Mouse (Mus musculus): ENCODE data around the gene Irs2.

Gene Irs2

DNA sequence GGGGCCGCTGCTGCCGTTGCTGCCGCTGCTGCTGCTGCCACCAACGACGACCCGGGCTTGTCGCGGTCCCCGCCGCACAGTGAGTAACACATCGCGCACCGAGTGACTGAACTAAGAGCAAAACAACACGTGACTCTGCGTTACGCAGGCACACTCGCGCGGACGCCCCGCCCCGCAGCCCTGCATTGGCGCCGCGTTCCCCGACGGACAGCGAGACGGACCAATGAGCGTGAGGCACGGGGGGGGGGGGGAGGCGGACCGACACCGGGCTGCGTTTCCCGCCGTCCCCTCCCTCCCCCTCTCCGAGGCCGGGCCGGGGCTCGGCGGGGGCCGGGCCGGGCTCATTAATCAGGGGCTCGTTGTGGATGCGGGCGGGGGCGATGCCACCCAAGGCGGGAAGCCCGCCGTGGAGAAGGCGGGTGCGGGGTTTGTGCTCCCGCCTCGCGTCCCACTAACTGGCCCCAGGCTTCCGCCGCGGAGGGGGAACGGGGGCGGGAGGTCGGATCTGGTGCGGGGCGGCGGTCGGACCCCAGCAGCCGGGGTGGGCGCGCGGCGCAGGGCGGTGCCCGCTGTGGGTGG is 673 bp upstream of the Irs2 start:
- peak; percentile 96 for DNase-seq

DNA sequence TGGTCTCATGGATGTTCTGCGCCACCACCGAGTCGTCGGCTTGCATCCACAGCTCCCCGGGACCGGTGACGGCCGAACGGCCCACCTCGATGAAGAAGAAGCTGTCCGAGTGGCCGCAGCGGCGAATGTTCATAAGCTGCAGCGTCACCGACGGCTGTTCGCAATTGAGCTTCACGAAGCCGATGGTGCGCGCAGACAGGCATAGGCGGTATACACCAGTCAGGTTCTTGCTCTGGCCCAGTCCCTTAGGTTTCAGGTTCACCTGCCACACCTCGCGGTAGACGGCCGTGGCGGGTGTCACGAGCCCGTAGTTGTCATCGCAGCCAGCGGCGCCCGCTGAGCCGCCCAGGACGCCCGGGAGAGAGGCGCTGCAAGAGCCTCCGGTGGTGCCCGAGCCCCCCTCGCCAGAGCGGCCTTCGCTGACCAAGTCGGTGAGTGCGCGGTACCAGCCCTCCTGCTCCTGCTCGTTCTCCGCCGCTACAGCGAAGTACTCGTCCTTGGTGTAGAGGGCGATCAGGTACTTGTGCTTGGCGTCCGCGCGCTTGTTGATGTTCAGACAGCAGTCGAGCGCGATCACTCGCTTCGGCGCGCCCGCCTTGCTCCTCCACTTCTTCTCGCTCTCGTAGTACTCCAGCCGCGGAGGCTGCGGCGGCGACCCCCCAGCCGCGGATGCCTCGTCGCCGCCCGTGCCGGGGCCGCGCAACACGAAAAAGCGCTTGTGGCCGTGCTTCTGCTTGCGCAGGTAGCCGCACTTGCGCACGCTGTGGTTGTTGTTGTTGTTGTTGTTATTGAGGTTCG is 478 bp downstream of the Irs2 start:
- DNase-seq, result peak; percentile 50 to 60

DNA sequence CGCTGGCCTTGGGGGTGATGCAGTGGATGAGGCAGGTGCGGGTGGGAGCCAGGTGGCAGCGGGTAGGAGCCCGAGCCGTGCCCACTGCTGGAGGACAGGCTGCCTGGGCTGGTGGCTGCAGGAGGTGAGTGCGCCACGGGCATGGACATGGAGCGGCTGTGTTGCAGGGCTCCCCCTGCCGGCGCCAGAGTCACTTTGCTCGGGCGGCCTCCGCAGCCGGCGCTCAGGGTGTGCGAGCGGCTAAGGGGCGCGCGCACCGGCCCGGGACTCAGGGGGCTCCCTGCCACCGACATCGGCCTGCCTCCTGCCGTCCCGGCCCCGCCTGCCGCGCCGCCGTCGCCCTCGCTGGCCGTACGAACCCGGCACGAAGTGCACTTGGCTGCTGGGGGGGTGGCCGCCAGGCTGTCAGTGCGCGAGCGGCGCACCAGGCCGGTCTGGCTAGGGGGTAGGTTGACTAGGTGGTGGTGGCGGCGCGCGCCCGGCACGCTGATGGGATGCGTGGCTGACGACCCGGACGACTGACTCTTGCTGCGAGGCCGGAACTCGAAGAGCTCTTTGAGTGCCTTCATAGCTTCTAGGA is 1.2 kb downstream of the Irs2 start:
- peak; percentile 83 to 89 for DNase-seq

DNA sequence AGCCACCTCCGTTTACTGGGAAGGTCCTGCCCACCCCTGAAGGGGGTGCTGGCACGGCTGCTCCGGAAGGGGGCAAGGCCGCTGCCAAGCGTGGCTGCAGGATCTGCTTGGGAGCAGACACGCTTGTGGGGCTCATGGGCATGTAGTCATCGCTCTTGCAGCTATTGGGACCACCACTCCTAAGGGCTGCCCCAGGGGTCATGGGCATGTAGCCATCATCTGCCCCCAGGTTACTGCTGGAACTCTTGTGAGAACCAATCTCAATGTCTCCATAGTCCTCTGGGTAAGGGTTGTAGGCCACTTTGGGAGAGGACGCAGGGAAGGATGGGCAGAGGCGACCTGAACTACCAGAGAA is 2.0 kb downstream of the Irs2 start:
- DNase-seq, result peak in 1 of 2 experiments; percentile 30

DNA sequence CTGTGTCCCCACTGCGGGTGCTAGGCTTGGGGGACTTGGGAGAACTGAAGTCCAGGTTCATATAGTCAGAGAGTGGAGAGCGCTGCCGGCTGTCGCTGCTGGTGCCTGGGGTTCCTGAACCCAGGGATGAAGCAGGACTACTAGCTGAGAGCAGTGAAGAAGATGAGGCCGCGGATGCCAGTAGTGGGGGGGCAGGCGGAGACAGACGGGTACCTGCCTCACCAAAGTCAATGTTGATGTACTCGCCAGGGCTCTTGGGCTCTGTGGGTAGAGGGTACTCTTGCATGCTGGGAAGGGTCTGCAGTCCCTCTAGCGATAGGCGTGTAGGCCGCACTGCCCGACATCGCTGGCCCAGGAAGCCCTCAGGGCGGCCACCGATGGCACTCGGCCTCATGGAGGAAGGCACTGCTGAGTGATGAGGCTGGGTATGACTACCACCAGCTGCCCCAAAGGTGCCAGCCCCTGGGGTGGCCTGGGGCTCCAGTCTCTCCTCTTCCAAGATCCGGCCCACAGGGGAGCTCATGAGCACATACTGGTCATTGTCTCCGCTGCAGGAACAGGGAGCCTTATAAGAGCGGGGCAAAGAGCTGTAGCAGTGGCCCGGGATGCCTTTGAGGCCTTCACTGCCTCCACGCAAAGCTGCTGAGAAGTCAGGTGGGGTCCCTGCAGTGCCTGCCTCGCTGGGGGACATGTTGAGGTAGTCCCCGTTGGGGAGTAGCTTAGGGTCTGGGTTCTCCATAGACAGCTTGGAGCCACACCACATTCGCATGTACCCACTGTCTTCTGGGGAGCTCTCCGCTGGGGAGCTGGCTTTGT is 2.6 kb downstream of the Irs2 start:
- DNase-seq, result no peak

DNA sequence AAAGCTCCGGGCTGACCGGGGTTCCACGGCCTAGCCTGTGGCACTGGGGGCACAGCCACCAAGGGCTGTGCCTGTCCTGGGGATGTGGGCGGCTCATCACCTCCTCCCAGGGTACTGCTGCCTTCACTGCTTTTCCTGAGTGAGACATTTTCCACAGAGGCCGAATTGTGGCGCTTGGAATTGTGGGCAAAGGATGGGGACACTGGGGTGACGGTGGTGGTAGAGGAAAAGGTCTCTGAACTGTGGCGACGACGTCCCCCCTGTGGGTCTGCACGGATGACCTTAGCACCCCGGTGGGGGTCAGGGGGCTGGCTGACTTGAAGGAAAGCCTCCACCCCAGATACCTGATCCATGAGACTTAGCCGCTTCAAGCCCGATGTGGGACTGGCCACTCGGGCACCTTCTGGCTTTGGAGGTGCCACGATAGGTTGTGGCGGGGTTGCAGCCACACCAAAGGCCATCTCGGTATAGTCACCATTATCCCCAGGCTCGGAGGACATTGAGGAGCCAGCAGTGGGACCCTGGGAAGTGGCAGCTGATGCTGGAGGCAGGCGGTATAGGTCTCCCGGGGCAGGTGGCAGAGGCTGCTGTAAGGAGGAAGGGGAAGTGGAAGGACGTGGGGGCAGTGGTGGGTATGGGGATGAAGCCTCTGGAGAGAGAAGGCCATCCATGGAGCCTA is 3.3 kb downstream of the Irs2 start:
- no peak for DNase-seq

DNA sequence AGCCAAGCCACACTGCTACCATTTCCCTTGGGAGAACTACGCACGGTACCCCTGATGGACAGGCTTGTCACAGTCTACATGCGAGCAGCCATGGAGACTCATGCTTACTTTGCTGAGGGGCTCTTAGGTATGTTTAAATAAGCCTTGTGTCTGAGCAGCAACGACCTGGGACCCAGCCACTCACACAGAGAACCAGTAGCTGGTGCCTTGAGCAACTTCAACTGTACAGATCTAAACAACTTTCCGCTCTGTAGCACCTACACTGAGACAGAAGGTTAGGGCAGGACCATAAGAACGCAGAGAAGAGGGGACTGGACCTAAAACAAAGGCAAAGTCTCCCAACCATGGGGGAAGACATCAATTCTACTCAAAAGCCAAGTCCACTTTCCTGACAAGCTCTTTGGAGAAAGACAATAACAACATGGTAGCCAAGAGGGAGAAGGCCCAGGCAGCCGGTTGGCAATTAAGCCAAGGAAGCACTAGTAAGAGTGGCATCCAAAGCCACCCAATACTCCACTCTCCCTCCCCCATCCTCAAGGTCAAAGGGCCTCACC is 4.3 kb downstream of the Irs2 start:
- no peak for DNase-seq

DNA sequence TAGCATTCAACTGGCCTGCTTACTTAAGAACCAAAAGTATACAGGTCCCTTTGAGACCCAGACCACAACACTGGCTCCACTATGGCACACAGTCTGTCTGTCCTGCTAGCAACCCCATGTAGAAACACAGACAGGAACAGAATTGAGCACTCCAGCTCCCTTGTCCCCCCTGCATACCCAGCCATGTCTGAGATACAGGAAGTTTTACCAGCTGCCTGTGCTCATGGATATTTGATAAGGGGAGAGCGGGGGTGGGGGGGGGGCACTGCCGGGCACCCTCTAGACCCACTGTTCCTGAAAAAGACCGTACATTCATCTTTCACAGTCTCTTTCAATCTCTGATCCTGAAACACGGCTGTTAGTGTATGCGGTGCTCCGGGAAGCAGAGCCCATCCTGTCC is 5.0 kb downstream of the Irs2 start:
- no peak for DNase-seq

DNA sequence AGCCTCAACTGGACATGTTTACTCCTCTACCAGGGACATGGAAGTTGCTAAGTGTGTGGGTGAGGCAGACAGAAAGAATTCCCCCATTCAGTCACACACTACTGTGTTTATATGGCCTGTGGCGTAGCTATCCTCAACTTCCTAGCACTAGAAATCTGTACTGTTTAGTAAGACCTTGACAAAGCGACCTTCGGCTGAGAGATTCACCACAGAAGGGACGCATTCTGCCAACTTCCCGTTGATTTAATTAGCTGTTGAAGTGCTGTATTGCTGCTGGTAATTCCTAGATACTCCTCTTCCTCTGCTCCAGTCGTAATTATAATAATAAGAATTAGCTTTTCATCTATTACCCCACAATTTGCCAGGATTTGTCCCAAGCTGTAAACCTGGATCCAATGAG is 5.4 kb downstream of the Irs2 start:
- no peak for DNase-seq

DNA sequence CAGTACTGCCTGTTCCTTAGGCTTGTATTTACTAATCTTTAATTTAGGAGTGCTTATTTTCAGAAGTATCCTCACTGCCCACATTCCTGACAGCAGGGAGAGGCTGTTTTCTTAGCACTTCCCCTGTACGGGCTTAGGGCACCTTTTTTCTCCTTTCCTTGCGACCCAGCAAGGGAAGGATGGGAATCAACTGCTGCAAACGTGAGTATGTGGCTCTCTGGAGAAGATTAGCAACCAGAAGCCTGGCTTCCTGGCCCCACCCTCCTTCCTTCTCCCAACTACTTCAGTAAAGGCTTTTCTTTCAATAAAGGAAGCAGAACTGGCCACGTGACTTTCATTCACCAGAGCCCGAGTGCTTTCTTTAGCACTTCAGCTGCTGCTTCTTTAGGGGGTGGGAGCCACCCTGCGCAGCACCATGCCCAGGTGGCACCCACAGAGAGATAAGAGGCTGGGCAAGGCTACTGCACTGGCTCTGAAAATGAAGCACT is 7.2 kb downstream of the Irs2 start:
- DNase-seq, result no peak

DNA sequence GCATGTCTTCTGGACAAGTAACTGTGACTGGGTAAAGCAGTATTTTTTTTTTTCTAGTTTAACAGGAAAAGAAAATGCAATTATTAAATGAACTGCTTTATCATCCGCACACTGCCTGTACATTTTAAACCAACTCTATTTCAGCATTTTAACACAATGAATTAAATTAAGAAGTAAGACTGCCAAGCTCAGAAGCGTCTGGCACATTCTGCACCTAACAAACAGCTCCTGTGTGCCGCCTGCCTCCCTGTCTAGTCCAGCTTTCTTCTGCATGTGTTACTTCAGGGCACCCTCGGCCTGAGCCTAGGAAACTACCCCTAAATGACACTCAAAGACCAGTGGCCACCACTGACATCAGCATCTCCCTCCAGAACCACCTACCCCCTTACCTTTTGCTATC is 8.7 kb downstream of the Irs2 start:
- no peak for DNase-seq

DNA sequence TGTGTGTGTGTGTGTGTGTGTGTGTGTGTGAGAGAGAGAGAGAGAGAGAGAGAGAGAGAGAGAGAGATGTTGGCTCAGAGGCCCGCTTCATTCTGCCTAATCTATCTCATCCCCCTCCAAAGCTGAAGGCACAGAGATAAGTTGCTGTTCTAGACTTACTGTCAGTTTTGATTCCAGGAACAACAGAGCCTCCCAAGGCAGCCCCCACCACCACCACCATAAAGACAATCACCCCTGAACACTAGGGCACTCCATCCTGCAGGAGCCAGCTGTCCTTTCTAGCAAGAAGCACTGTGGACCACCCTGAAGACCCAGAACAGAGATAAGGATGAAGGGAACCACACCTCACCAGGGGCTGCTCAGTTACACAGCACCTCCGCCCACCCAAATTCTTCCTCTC is 12.0 kb downstream of the Irs2 start:
- no peak for DNase-seq

DNA sequence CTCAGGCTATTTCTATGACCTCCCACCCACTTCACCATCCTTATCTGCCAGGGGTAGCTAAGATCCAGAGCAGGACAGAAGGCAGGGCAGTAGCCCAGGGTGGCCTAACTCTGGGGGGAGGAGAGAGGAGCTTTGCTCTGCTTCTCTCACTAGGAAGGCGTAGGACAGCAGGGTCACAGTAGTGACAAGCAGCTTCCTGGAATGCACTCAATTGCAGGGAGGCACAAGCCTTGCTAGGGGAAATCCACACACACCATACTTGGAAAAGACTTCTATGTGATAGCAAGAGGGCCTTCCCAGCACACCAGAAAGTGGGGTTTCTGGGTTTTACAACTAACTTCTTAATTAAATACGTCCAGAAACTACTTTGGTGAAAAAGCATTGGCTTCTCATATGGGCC is 12.5 kb downstream of the Irs2 start:
- no peak for DNase-seq

DNA sequence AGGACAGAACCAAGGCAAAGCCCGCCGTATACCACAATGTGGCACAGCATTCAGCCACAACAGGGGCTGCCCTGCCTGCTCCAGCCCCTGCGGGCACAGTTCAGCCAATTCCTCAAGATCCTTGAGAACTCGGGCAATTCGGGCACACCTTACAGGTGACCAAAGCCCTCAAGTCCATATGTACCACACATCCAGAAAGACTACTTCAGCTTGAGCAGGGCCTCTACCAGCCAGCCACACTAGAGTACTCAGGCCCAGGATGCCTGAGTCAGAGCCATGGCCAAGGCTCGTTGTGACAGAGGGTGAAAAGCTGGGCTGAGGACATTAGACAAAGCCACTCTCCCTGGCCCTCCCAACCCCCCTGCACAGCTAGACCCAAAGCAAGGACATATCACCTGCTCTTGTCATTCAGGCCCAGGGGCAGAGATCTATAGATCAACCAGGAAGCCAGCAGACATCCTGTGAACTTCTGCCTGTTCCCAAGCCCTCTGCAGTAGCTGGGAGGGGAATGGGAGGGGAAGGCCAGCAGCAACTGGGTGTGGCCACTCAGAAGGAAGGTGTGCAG is 13.8 kb downstream of the Irs2 start:
- DNase-seq, result no peak

DNA sequence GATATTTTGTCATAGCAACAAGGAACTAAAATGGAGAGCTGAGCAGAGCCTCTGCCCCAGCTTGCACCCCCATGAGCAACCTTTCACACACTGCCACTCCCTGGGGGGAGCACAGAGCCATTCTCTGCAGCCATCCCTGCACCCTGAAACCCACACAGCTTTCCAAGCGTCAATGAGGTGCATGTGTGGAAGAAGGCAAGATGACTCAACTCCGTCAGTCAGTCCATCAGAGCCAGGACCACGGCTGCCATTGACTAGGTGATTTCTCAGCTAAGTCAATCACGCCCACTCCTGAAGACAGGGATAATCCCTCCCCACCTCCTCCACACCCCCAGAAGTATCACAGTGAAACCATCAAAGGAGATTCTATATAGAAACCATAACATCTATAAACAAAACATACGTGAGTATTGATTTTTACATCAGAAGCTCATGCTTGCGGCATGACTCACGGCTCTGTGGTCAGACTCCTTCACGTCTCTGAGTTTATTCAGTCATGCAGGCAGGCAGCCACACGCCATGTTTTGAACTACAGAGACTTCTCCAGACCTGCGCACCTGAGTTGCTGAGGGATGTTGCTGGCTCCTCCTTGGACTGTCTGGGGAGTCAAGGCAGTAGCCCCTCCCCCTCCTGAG is 14.6 kb downstream of the Irs2 start:
- no peak for DNase-seq

DNA sequence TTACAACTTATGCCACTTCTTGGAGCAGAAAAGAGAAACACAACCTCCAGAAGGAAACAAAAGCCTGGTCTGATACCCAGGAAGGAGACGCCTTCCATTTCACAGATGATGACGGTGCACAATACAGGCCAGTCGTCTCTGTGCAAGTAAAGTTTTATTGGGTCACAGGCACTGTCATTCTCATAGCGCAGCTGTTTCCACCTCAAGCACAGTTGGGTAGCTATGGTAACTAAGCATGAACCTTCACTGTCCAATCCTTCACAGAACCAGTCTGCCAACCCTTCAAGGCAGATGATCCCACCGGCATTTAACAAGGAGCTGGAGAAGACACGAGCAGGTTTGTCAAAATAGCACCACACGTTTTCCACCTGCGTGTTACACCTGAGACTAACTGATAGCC is 16.2 kb downstream of the Irs2 start:
- DNase-seq, result no peak

DNA sequence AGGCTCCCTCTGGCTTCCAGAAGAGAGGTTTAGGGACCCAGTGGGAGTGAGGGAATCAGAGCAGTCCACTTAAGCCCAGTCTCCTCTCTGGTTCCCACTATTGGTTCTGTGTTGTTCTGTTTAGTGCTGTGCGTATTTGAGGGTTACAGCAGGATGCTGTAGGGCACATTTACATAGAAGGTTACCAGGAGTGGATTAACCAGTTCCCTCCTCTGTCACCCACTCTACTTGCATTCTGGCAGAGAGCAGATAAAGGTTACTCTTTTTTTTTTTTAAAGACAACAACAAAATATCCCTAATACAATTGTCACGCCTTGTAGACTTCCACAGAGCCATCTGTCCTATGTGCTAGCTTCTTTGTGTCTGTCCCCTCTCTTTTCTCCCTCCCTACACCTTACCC is 16.9 kb downstream of the Irs2 start:
- DNase-seq, result no peak

DNA sequence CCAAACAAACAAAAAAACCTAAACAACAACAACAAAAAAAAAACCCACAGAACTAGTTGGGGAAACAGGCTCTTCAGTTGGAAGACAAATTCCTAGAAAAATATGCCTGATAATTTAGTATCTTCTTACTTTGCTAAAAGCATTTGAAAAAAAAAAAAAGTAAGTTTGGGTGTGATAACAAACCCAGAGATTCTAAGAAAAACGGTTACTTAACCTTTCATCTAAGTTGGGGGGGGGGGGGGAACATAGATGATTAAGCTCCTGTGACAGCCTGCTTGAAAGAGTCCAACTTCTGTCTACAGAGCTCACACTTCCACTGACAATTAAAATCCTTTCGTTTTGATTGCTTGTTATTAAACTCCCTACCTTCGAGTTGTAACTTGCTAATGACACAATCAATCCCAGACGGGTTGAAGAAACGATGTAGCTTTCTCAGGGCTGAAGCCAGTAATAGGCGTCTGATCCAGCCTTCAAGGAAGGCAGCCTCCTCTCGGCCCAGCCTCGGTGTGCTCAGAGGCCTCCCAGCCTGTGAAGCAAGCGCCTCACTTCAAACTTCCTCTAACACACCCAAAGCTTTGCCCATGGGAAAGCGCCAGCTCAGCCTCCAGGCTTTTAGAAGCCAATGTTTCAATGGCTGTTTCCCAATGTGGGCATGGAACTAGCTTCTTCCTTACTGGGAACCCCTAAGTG is 17.7 kb downstream of the Irs2 start:
- no peak for DNase-seq

DNA sequence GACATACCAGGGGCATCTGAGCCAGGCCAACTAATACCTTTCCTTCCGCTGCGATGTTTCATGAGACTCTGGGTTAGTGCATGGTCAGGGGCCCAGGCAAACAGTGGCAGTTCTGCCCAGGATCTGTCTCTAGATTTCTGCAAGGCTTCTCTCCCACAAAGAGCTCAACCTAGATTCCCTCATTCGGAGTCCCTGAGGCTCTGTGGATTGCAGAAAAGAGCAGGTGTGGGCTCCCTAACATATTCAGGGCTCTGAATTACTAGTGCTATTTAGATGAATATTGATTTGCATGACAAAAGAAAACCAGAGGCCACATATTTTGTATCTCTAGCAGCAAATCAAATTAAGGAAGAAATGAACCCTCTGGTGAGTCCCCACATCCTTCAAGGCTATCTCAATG is 18.3 kb downstream of the Irs2 start:
- no peak for DNase-seq

DNA sequence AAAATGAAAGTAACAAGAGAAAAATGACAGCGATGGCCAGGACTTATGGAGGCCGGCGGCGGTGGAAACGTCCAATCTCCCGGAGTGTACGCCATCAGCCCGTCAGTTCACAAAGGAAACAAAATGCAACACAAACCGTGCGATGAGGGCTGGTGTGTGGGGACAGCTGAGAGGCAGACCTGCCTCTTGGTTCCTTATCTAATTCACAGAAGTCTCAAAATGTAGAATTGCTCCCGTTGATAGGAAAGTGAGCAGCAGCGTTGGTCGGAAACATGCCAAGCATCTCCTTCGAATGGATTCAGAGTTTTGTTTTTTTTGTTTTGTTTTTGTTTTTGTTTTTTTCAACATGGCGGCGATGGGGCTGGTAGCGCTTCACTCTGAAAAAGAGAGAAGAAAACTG is 21.6 kb downstream of the Irs2 start:
- DNase-seq, result no peak

DNA sequence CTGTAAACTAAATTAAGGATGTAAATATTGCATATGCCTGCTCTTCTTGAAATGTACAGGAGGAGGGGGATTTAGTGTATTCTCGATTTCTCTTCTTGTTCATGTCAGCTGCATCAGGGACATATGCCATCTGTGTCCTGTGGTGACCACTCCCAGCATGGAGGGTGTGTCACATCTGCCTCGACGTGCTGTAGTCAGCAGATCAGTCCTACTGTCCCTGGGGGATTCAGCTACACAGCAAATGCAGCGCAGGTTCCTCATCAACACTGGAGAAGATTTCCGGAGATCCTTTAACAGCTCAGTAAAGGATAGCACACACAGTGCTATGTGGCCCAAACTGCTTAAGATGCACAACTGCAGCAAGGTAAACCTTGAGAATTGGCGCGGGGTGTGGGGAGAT is 23.2 kb downstream of the Irs2 start:
- no peak for DNase-seq
